Mouse (Mus musculus): ENCODE data around the gene Col18a1. TPM values are rescaled to one million over a fixed set of nuclear protein-coding genes. Genes with fewer than 3 reads are reported as not detected.
"Not testable (repeated sequence)": the region's sequence is repeated elsewhere in the genome, so short reads cannot be mapped to it uniquely, and the experiment has no call there.

Col18a1 gene
- total RNA-seq, 2 experiments from 2014 or later, result 31.8 to 41.9 TPM

- DNase-seq (ENCODE audit: low spot score in 2 of 2), result no peak
These were observed 22.0 kb downstream of the Col18a1 start for GRCm38 (mm10) chr10:77144372-77144771.

GRCm38 (mm10) chr10:77142328-77142727 lies 24.0 kb downstream of the Col18a1 start:
- DNase-seq (ENCODE audit: low spot score in 2 of 2), result no peak

DNA sequence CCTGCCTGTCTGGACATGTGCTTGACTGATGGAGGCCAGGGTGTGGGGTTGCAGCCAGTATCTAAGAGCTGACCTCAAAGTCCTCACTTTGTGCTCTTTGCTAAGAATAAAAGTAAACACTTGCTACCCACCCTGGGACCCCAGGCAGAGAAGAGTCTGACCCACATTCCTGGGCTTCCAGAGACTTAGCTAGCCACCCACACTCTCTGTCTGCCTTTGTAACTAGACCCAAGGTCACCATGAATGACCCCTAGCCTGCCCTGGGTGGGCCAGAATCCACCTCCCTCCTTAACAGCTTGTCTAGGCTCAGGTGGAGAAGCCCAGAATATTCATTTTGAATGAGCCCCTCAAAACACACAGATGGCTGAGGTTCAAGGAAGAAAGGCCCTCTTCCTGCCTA lies 28.0 kb downstream of the Col18a1 start:
- no peak for DNase-seq (ENCODE audit: low spot score in 2 of 2)

- DNase-seq (ENCODE audit: low spot score in 2 of 2), result no peak
These were observed 30.1 kb downstream of the Col18a1 start for GRCm38 (mm10) chr10:77136205-77136604.

GRCm38 (mm10) chr10:77135274-77135829 lies 31.0 kb downstream of the Col18a1 start:
- no peak for DNase-seq (ENCODE audit: low spot score in 2 of 2)

DNA sequence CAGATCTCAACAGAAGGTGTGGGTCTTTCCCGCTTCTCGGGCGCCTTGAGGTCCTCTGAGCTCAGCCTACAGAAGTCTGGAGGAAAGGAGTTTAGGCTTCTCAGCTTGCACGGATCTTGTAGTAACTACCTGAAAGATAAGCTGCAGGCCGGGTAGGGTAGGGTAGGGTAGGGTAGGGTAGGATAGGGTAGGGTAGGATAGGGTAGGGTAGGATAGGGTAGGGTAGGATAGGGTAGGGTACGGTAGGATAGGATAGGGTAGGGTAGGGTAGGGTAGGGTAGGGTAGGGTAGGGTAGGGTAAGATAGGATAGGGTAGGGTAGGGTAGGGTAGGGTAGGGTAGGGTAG lies 31.6 kb downstream of the Col18a1 start:
- DNase-seq (ENCODE audit: low spot score in 2 of 2), result not testable (repeated sequence)

DNA sequence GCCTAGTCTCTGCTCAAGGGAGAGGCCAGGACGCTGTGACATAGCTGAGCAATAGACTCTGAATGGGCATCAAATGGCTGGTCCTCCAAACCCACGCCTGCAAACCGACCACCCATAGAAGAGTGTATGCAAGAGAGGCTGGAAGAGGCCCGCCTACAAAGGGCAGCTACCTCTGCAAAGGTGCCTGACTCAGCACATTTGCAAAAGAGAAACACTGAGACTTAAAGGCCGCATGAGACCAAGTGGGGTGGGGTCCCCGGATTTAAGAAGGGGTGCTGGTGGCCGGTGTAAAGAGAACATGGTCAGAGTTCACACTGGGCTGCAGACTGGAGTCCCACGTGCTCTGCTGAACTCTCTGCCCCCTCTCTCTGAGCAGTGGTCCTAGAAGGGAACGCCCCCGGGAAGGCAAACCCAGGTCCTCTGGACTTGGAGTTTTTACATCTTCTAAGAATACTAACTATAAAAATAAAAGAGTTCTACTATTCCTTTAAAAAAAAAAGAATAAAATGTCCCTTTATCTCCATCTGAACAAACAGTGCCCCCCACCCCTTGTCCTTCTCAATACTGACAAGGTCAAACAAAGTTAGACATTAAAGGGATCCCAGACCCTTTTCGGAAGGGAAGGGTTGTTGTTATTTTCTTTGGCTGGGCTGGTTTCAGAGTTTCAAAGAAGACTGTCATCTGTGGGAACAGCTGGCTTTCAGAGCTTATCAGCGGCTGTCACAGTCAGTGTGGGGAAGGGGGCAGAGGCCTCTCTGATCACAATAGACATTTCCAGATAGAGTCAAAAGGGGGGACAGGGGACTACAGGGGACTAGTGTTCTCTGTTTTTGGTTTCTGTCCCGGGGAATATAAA lies 32.2 kb downstream of the Col18a1 start:
- DNase-seq (ENCODE audit: low spot score in 2 of 2), result no peak

GRCm38 (mm10) chr10:77132118-77132517 lies 34.2 kb downstream of the Col18a1 start:
- DNase-seq (ENCODE audit: low spot score in 2 of 2), result no peak

DNA sequence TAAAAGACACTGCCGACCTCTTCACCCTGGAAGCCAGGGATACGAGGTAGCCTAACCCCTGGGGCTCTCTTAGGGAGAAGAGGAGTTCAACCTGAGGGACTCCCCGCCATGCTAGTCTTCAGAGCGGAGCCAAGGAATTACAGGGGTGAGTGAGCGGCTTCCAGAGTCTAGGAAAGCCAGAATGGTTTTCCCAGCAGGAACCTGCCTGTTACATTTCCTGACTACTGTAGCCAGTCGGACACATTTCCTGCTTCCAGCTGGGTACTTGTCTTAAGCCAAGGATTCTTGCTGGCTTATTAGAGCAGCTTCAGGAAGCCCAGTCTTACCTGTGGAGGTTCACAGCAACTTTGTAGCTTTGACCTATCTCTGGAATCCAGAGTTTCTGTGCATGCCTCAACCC lies 34.8 kb downstream of the Col18a1 start:
- DNase-seq (ENCODE audit: low spot score in 2 of 2), result no peak

DNA sequence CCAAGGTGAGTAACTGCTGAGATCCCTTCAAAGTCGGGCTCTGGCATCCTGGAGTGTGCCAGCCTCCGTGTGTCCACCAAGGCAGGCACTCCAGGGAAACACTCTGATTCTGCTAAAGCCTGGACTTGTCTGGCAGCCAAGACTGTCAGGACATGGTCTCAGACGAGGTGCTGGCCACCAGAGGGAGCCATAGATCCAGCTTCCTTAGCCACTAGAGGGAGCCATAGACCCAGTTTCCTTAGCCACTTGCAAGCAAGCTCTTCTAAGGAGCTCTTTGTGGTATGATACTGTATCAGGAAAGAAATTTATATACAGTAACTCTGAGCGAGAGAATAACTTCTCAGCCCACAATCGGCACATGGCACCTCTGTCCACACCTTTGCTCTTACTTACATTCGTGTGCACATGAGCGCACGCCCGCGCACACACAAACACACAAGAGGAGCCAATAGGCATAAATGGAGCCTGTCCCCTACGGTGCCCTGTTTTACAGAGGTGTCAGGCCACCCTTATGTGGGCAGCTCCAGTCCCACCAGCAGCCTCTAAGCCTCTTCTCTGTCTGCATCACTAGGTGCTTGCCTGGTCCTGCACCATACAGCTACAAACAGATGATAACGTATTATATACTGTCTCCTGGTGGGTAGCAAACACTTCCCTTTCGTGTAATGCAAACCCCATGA lies 35.6 kb downstream of the Col18a1 start:
- DNase-seq (ENCODE audit: low spot score in 2 of 2), result peak; percentile 92 to 94

- DNase-seq (ENCODE audit: low spot score in 2 of 2), result no peak
These were observed 36.5 kb downstream of the Col18a1 start for GRCm38 (mm10) chr10:77129637-77130410.

DNA sequence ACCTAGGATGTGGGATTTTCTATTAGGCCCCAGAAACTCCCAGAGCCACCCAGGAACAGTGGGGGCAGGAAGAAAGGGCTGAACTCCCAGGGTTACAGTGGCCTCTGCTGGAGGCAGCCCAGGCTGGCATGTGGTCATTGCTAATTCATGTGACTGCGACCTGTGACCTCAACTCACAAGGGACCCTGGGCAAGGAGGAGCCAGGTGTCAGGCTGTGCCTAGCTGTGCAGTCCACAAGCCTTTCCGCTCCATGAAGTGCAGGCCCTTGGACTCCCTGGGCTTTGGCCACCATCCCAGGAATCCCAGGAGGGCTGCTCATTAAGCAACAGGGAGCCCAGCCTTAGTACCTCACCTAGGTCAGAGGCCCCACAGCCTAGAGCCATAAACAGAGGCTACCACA lies 38.4 kb downstream of the Col18a1 start:
- DNase-seq (ENCODE audit: low spot score in 2 of 2), result peak in 1 of 2 experiments; percentile 44

DNA sequence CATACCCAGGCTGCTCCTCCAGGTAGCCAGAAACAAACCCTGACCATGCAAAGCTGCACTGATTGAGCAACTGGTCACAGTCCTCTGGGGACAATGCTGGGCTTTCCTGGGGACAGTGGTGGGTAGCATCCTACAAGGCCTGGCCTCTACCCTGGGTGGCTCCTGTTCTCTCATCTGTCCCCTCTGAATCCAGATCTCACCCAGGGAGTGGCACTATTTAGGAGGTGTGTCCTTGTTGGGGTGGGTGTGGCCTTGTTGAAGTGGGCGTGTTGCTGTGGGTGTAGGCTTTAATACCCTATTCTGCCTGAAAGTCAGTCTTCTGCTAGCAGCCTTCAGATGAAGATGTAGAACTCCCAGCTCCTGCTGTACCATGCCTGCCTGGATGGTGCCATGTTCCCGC lies 39.8 kb downstream of the Col18a1 start:
- no peak for DNase-seq (ENCODE audit: low spot score in 2 of 2)

GRCm38 (mm10) chr10:77125078-77125731 lies 41.1 kb downstream of the Col18a1 start:
- no peak for DNase-seq (ENCODE audit: low spot score in 2 of 2)

- DNase-seq (ENCODE audit: low spot score in 2 of 2), result no peak
These were observed 42.4 kb downstream of the Col18a1 start for GRCm38 (mm10) chr10:77123953-77124352.

DNA sequence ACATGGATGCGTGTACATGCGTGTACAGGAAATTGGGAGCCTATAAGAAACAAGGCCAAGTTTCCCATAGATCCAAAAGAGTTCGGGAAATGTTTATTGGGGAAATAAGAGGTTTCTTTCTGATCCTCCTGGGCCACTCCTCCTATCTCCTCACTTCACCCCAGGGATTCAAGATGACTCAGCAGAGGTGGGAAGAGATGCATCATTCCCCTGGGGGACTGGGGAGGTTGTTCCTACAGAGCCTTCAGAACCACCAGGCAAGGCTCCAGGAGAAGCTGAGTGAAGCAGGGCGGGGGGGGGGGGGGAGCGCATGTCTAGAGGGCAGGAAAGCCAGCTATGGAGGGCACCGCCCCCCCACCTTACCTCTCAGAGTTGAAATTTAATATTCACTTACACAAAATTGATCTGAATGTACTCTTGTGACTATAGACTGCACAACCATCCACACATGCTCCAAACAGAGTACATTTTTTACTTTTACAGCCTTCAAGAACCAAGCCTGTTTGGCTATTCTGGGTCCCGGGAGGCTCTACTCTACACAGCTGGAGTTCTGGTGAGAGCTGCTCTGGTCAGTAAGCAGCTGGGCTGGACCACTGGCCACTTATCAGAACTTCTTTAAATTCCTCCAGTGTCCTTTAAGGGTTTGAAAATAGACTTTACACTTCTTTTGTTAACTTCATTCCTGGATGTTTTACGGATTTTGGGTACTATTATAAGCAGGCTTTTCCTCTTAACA lies 44.9 kb downstream of the Col18a1 start:
- no peak for DNase-seq (ENCODE audit: low spot score in 2 of 2)

DNA sequence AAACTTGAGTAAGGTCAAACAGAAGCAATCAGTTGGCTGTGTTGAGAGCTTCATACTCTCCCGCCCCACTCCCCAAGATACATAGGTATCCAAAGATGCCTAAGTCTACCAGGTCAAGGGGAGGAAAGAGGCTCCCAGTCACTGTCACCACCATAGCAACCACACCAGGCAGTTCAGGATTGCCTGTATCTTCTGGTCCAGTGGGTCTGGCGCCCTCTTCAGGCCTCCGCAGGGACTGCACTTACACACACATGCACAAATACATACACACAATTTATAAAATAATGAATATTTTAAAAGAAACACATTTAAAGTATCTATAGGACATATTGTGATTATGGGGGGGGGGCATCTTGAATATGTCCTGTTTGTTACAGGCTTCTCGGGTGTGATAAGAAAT lies 45.8 kb downstream of the Col18a1 start:
- DNase-seq (ENCODE audit: low spot score in 2 of 2), result no peak

- no peak for DNase-seq (ENCODE audit: low spot score in 2 of 2)
These were observed 46.9 kb downstream of the Col18a1 start for GRCm38 (mm10) chr10:77119437-77119836.

GRCm38 (mm10) chr10:77118361-77118760 lies 48.0 kb downstream of the Col18a1 start:
- DNase-seq (ENCODE audit: low spot score in 2 of 2), result no peak
